Mouse (Mus musculus): Measurements from ENCODE around the gene Il17rb. TPM values are rescaled to one million over a fixed set of nuclear protein-coding genes. Genes with fewer than 3 reads are reported as not detected.
A peak's percentile ranks its signal among the peaks of the same experiment; 100 is the strongest.

Il17rb gene
- polyA plus RNA-seq, 1 experiment from 2014 or later = 1.8 TPM

- peaks cover 11% of the 10 kb centered on the region for H3K4me1 ChIP-seq (replicated peaks)
- no peak overlapping the region for H3K4me2 ChIP-seq
- H3K27ac ChIP-seq (replicated peaks) = no peak overlapping the region
- ATAC-seq (ENCODE audit: low FRiP score, low read depth) = no peak
- H3K4me3 ChIP-seq = no peak overlapping the region
- H3K9me3 ChIP-seq = no peaks in the 10 kb centered on the region
- H3K36me3 ChIP-seq = peaks cover 62% of the 10 kb centered on the region
- no peaks in the 10 kb centered on the region for H3K27me3 ChIP-seq
- H3K9ac ChIP-seq = no peak overlapping the region
- WGBS = 96% methylated on average over 10 of the region's 10 CpGs
These were observed 28.1 kb downstream of the Il17rb start for GRCm38 (mm10) chr14:29980447-29981205.

GRCm38 (mm10) chr14:29978254-29979204 lies 30.2 kb downstream of the Il17rb start, which contains the start of gene Actr8:
Gene Actr8 (plus strand): TSS chr14:29978337.
- Histone ChIP-seq H3K4me1 (replicated peaks) (peaks cover 11% of the 10 kb centered on the region), H3K4me2 (peak within 1 kb of the TSS; percentile 83), H3K27me3 (no peaks in the 10 kb centered on the region), H3K36me3 (peaks cover 59% of the 10 kb centered on the region), H3K9me3 (no peaks in the 10 kb centered on the region), H3K27ac (replicated peaks) (peak within 1 kb of the TSS; percentile 89), H3K9ac (peak within 1 kb of the TSS; percentile 75), H3K4me3 (peak within 1 kb of the TSS; percentile 65)
- ATAC-seq (ENCODE audit: low FRiP score, low read depth) = peak; percentile 94
- 3% methylated on average over 44 of the region's 44 CpGs for WGBS

GRCm38 (mm10) chr14:29976927-29977326 lies 31.8 kb downstream of the Il17rb start:
- ATAC-seq (ENCODE audit: low FRiP score, low read depth) = no peak
- H3K9ac ChIP-seq = no peak overlapping the region
- peaks cover 11% of the 10 kb centered on the region for H3K4me1 ChIP-seq (replicated peaks)
- H3K27me3 ChIP-seq = no peaks in the 10 kb centered on the region
- H3K4me3 ChIP-seq = no peak overlapping the region
- H3K9me3 ChIP-seq = no peaks in the 10 kb centered on the region
- no peak overlapping the region for H3K27ac ChIP-seq (replicated peaks)
- WGBS = over 99% methylated on average over 6 of the region's 6 CpGs
- peaks cover 59% of the 10 kb centered on the region for H3K36me3 ChIP-seq
- no peak overlapping the region for H3K4me2 ChIP-seq

- peaks cover 54% of the 10 kb centered on the region for H3K36me3 ChIP-seq
- H3K4me3 ChIP-seq = no peak overlapping the region
- H3K27me3 ChIP-seq = no peaks in the 10 kb centered on the region
- no peak overlapping the region for H3K4me2 ChIP-seq
- no peak overlapping the region for H3K9ac ChIP-seq
- no peak for ATAC-seq (ENCODE audit: low FRiP score, low read depth)
- no peaks in the 10 kb centered on the region for H3K9me3 ChIP-seq
- WGBS = 86% methylated on average over 5 of the region's 5 CpGs
- H3K27ac ChIP-seq (replicated peaks) = no peak overlapping the region
- peaks cover 26% of the 10 kb centered on the region for H3K4me1 ChIP-seq (replicated peaks)
These were observed 36.7 kb downstream of the Il17rb start for GRCm38 (mm10) chr14:29971993-29972392.

- Histone ChIP-seq H3K4me2 (no peak overlapping the region), H3K4me3 (no peak overlapping the region), H3K27ac (replicated peaks) (no peak overlapping the region), H3K27me3 (no peaks in the 10 kb centered on the region), H3K9ac (no peak overlapping the region), H3K9me3 (no peaks in the 10 kb centered on the region), H3K4me1 (replicated peaks) (peaks cover 26% of the 10 kb centered on the region), H3K36me3 (peaks cover 54% of the 10 kb centered on the region)
- 94% methylated on average over 7 of the region's 7 CpGs for WGBS
- ATAC-seq (ENCODE audit: low FRiP score, low read depth) = no peak
These were observed 37.2 kb downstream of the Il17rb start for GRCm38 (mm10) chr14:29971446-29971845.

- ATAC-seq (ENCODE audit: low FRiP score, low read depth) = peak; percentile 100
- WGBS = under 1% methylated on average over 49 of the region's 49 CpGs
- H3K9ac ChIP-seq = peak within 1 kb of the TSS; percentile 98
- peak within 1 kb of the TSS; percentile 66 for H3K4me2 ChIP-seq
- H3K27ac ChIP-seq (replicated peaks) = peak within 1 kb of the TSS; percentile 92
- no peaks in the 10 kb centered on the region for H3K27me3 ChIP-seq
- peaks cover 26% of the 10 kb centered on the region for H3K4me1 ChIP-seq (replicated peaks)
- H3K9me3 ChIP-seq = no peaks in the 10 kb centered on the region
- H3K36me3 ChIP-seq = peaks cover 26% of the 10 kb centered on the region
- H3K4me3 ChIP-seq = peak within 1 kb of the TSS; percentile 94
These were observed 40.4 kb downstream of the Il17rb start, which contains the start of gene Selenok for GRCm38 (mm10) chr14:29968075-29968821. Gene Selenok (plus strand): TSS chr14:29968308.

- peaks cover 20% of the 10 kb centered on the region for H3K36me3 ChIP-seq
- H3K9ac ChIP-seq = peak overlapping the region; percentile 38
- WGBS = 58% methylated on average over 7 of the region's 7 CpGs
- H3K27me3 ChIP-seq = no peaks in the 10 kb centered on the region
- no peak; the same call in none of the 2 replicates for ATAC-seq (ENCODE audit: low FRiP score, low read depth)
- H3K4me1 ChIP-seq (replicated peaks) = peaks cover 26% of the 10 kb centered on the region
- H3K4me3 ChIP-seq = peak overlapping the region; percentile 94
- no peaks in the 10 kb centered on the region for H3K9me3 ChIP-seq
- H3K27ac ChIP-seq (replicated peaks) = peak overlapping the region; percentile 78
- H3K4me2 ChIP-seq = peak overlapping the region; percentile 66
These were observed 41.1 kb downstream of the Il17rb start for GRCm38 (mm10) chr14:29967611-29968010.

- Histone ChIP-seq H3K9me3 (no peaks in the 10 kb centered on the region), H3K36me3 (no peaks in the 10 kb centered on the region), H3K27me3 (no peaks in the 10 kb centered on the region), H3K9ac (no peak overlapping the region), H3K4me1 (replicated peaks) (no peaks in the 10 kb centered on the region), H3K4me3 (no peak overlapping the region), H3K4me2 (no peak overlapping the region), H3K27ac (replicated peaks) (no peak overlapping the region)
- ATAC-seq (ENCODE audit: low FRiP score, low read depth) = no peak
These were observed 51.3 kb downstream of the Il17rb start for GRCm38 (mm10) chr14:29957393-29957792.

- Histone ChIP-seq H3K27me3 (no peaks in the 10 kb centered on the region), H3K36me3 (no peaks in the 10 kb centered on the region), H3K27ac (replicated peaks) (no peak overlapping the region), H3K9me3 (no peaks in the 10 kb centered on the region), H3K9ac (no peak overlapping the region), H3K4me1 (replicated peaks) (no peaks in the 10 kb centered on the region), H3K4me3 (no peak overlapping the region), H3K4me2 (no peak overlapping the region)
- 91% methylated on average over 4 of the region's 4 CpGs for WGBS
- ATAC-seq (ENCODE audit: low FRiP score, low read depth) = no peak
These were observed 57.9 kb downstream of the Il17rb start for GRCm38 (mm10) chr14:29950805-29951204.

GRCm38 (mm10) chr14:29946761-29947309 lies 61.9 kb downstream of the Il17rb start:
- no peak for ATAC-seq (ENCODE audit: low FRiP score, low read depth)
- H3K4me3 ChIP-seq = no peak overlapping the region
- H3K27me3 ChIP-seq = peaks cover 3% of the 10 kb centered on the region; the same call in 1 of the 2 replicates
- H3K4me1 ChIP-seq (replicated peaks) = no peaks in the 10 kb centered on the region
- 79% methylated on average over 5 of the region's 5 CpGs for WGBS
- H3K9ac ChIP-seq = no peak overlapping the region
- no peak overlapping the region for H3K27ac ChIP-seq (replicated peaks)
- H3K9me3 ChIP-seq = no peaks in the 10 kb centered on the region
- H3K4me2 ChIP-seq = no peak overlapping the region
- no peaks in the 10 kb centered on the region for H3K36me3 ChIP-seq

Data from hindbrain, embryonic 15.5 days (tissue).